Mouse (Mus musculus): ENCODE data around the gene Gm10392.

Gm10392 gene

GRCm38 (mm10) chr11:77508068-77509021 lies 10.7 kb downstream of the Gm10392 start:
- in situ Hi-C loops (cut with MboI, MseI) = no loop called here

GRCm38 (mm10) chr11:77507426-77507825 lies 11.6 kb downstream of the Gm10392 start:
- in situ Hi-C loops (cut with MboI, MseI) = no loop called here

DNA sequence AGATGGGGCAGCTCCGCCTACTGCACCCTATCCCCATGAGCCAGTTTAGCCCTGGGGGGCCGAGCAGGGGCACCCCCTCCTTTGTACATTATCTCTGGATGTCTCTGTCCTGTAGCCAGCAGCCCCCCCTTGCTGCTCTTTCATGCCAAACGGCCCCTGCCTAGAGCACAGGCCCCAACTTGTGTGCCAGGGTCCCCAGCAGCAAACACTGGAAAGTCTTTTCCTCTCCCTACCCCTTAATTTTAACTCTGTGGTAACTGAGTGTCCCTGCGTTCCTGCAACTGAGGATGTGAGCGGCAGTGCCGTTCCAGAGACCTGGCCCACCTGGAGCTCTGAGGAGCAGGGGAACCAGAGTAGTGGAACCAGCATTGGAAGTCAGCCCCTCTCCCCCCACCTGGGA lies 12.1 kb downstream of the Gm10392 start:
- in situ Hi-C loops (cut with MboI, MseI) = no loop called here

- in situ Hi-C loops (cut with MboI, MseI) = no loop called here
Observed at GRCm38 (mm10) chr11:77506273-77506672, 12.7 kb downstream of the Gm10392 start.

DNA sequence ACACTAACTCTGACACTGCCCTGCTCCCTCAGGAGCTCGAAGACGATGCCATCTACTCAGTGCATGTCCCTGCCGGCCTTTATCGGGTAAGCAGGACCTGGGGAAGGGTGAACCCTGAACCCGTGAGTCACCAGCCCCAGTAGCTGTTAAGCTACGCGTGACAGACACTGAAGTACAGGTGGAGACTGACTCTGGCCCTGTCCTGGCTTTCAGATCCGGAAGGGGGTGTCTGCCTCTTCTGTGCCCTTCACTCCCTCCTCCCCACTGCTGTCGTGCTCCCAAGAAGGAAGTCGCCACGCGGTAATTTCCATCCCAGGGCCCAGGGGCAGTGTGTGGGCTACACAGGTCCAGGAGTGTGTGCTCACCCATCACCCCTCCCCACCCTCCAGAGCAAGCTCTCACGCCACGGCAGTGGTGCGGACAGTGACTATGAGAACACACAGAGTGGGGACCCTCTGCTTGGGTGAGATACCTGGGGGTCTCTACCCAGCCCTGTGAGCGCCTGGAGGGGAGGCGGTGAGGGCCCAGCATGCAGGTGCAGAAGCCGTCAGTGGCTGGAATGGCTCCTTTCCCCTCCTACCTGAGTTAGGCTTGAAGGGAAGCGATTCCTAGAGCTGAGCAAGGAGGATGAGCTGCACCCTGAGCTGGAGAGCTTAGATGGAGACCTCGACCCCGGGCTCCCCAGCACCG lies 13.6 kb downstream of the Gm10392 start:
- in situ Hi-C loops (cut with MboI, MseI) = no loop called here

DNA sequence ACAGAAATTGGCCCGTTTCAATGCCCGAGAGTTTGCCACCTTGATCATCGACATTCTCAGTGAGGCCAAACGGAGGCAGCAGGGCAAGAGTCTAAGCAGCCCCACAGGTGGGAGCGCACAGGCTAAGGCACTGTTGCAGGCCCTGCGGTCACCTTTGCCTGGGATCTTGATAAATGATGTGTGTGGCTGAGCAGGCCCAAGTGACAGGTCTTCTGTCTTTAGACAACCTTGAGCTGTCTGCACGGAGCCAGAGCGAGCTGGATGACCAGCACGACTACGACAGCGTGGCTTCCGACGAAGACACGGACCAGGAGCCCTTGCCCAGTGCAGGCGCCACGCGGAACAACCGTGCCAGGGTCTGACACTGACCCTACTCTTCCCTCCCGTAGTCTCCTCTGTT lies 14.6 kb downstream of the Gm10392 start:
- in situ Hi-C loops (cut with MboI, MseI) = no loop called here

- in situ Hi-C loops (cut with MboI, MseI) = no loop called here
Observed at GRCm38 (mm10) chr11:77503511-77503910, 15.5 kb downstream of the Gm10392 start.

DNA sequence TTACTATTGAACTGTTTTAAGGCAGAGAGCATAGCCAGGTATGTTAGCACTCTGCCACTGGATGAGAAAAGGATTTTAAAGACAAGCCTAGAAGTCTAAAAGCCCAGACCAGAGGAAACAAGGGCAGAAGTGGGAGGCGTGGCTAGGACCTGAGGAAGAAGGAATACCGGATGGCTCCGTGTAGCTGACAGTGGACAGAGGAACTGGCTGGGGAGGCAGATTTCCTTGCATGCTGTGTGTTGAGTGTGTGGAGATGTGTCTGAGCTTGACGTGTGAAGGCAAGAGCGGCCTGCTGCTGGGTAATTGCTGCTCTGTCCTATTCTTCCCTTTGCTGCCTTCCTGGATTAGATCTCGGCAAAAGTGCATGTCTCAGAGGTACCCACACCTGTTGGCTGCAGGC lies 16.5 kb downstream of the Gm10392 start:
- in situ Hi-C loops (cut with MboI, MseI) = no loop called here

DNA sequence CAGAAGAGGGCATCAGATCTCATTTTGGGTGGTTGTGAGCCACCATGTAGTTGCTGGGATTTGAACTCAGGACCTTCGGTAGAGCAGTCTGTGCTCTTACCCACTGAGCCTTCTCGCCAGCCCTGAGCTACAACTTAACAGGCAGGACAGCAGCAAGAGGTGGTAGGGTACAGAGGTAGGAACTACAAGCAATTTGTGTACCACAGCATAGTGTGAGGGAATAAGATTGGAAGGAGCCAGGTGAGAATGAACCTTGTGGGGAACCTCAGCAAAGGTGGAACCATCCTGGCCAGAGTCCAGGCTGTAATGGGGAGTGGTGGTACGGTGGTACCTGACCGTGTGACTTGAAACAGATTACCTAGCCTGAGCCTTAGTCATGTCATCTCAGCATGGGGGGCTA lies 17.0 kb downstream of the Gm10392 start:
- in situ Hi-C loops (cut with MboI, MseI) = no loop called here

DNA sequence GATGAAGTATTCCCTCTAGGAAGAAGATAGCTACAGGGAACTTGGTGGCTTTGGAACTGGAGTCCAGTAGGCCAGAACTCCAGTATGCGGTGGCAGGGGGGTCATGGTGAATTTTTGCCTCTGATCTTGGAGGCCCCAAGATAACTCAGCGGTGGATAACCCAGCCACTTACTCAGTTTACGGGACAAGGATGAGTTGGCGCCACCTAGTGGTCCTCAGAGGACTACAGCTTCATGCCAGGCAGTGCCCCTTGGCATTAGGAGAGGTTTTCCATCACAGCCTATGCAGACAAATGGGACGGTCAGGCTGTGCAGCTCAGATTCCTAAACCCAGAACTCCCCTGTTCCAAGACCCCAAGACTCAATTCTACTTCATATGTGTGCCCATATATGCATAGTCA lies 17.6 kb downstream of the Gm10392 start:
- in situ Hi-C loops (cut with MboI, MseI) = no loop called here

- in situ Hi-C loops (cut with MboI, MseI) = no loop called here
Observed at GRCm38 (mm10) chr11:77500361-77501325, 18.4 kb downstream of the Gm10392 start.

DNA sequence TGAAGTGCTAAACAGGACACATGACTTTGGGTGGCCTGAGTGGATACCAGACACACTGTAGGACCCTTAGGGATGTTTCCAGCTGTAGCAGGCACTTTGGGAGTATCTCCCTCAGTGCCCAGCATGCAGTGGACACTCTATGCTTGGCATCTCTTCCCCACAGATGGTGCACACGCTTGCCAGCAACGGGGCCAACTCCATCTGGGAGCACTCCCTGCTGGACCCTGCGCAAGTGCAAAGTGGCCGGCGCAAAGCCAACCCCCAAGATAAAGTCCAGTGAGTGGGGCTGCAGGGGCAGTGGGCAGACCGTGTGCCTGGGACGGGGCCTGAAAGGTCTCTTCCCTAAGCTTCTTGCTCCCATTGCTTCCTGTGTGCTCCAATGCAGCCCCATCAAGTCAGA lies 19.6 kb downstream of the Gm10392 start:
- in situ Hi-C loops (cut with MboI, MseI) = no loop called here

DNA sequence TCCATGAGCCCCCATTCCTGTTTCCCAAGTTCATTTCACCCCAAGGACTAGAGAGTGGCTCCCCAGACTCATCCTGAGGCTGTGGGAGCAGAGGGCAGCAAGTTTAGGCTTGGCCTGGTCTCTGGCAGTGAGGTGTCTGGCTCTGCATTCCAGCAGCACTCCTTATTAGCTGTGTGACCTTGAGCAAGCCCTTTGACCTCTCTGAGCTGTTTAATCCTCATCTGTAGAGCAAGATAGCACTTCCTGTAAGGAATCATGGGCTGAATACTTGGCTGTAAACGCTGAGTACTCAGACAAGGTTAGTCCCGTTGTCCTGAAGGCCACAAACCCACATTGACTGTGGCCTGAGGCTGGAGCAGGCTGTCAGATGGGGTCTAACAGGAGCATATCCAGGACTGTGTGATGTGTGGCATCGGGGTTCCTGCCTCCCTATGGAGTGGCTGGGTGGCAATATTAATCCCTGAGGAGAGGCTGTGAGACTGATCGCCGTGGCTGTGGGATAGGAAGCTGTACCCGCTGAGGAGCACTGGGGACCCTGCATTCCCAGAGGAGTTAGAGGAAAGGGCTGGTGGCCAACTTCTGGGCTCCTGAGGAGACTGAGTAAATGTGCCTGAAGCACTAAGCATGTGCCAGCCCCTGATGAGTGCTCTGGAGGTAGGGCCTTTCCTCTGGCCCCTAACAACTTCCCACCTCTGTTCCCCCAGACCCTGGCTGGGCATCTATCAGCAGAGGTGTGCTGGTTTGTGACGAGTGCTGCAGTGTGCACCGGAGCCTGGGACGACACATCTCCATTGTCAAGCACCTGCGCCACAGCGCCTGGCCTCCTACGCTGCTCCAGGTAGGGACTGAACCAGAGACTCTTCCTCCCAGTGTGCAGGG lies 20.5 kb downstream of the Gm10392 start:
- in situ Hi-C loops (cut with MboI, MseI) = no loop called here

DNA sequence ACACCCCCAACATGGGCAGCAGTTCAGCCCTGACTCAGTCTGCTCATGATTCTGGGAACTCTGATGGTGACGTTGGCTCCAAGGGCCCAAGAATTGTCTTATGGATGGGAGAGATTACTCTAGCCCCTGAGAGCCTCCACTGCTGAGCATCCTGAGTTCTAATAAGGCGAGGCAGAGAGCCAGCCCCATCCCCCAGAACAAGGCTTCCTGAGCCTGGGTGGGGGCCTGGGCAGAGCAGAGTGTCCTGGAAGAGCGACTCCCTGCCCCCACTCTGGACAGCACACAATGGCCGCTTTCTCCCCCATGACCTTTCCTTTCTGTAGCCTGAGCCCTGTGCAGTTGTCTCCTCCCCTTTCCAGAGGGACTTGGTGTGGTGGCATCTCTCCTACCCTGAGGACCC lies 21.1 kb downstream of the Gm10392 start:
- in situ Hi-C loops (cut with MboI, MseI) = no loop called here

GRCm38 (mm10) chr11:77497341-77497756 lies 21.6 kb downstream of the Gm10392 start:
- in situ Hi-C loops (cut with MboI, MseI) = no loop called here

DNA sequence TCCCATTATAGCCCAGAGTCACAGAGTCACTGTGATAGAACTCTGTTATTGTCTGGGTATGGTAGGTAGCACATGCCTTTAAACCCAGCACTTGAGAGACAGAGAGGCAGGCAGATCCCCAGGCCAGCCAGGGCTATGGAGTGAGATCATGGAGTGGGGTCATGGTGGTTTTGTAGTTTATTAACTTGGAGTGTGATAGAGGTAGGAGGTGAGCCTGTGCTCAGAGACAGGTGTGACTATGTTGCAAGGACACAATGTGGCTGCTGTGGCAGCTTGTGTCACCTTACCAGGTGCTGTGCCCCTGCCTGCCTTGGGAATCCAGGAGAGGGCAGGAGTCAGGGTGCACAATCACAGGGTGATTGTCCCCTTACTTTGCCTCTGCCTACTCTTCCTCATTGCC lies 23.5 kb downstream of the Gm10392 start:
- in situ Hi-C loops (cut with MboI, MseI) = no loop called here

DNA sequence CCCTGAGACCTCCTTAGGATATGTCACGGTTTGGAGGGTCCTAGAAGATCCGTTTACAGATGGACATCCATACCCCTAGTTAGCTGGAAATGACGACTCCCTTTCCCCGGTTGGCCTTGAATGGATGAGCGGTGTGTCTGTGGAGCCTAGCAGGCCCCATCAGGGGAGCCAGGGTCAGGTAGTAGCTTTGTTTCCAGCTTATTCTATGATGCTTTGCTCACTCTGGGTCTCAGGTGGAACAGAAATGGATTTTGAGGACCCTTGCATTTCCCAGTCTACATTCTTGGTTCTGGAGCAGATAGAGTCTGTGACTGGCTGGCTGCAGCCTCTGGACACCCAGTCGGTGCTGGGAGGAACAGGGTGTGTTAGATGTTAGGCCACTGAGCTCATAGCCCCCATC lies 24.2 kb downstream of the Gm10392 start:
- in situ Hi-C loops (cut with MboI, MseI) = no loop called here

DNA sequence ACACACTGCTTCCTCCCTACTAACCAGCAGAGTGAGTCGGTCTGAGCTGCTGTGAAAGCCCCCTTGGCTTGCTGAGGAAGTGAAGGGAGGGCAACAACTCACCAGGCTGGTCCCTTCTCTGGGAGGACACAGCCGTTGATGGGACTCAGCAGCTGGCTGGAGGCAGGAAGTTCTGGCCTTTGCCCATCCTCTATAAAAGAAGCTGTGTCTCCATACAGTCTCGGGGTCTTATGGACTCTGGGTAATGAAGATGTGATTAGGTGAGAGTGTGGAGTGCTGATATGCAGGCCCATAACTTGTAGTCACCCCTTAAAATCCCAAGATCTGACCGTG lies 24.7 kb downstream of the Gm10392 start:
- in situ Hi-C loops (cut with MboI, MseI) = no loop called here

GRCm38 (mm10) chr11:77493512-77494343 lies 25.3 kb downstream of the Gm10392 start, which contains the start of gene Git1:
TSS of gene Git1 (plus strand) at chr11:77493562.
- in situ Hi-C loops (cut with MboI, MseI) = no loop called here

DNA sequence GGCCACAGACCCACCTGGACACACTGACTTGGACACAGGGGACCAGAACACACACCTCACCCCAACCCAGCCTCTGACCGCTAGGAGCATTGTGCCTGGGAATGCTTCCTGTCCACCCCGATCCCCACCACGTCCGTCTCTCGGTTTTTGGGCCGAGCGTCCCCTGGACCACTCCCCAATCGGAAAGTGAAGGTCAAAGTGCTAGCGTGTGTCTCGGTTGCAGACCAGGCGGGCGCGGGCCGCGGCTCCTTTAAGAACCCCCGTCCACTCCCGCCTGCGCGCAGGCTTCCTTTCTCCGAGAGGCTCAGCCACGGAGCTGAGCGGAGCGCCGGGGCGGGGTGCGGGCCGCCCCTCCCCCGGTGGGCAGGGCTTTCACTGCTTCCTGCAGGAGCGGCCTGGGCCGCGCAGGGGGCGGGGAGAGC lies 26.1 kb downstream of the Gm10392 start:
- in situ Hi-C loops (cut with MboI, MseI) = no loop called here

Measured in T-helper 1 cell (primary cell).